Mouse (Mus musculus) liver, embryonic 14.5 days (tissue): Measurements from ENCODE around the gene Celf2. TPM values are rescaled to one million over a fixed set of nuclear protein-coding genes. Genes with fewer than 3 reads are reported as not detected.

Experiments used
- ATAC-seq: fragments of 200-750 bp; cut with Nextera tagmentation; 2 replicates; pipeline ENCODE4 v1.8.0; 2017; ENCODE audit warnings: moderate number of reproducible peaks, mild to moderate bottlenecking, moderate library complexity; ENCODE audit not compliant: insufficient read depth
- DNase-seq, 3 experiments: peaks; one replicate each; pipeline ENCODE4 v3.0.0-alpha.2; 2012 to 2013; ENCODE audit warnings: low read depth in 3 of 3, low spot score in 3 of 3
- H3K27ac ChIP-seq: fragments of 300-500 bp; sonication (generic); 2 replicates; pipeline ENCODE4 v1.5.1; 2014; ENCODE audit warnings: moderate library complexity, mild to moderate bottlenecking, control low read depth, inconsistent platforms
- H3K27me3 ChIP-seq: fragments of 300-500 bp; sonication (generic); 2 replicates; pipeline ENCODE4 v1.6.1; 2014; ENCODE audit warnings: mild to moderate bottlenecking, low read length, moderate library complexity; ENCODE audit not compliant: control insufficient read depth, insufficient read depth
- H3K36me3 ChIP-seq: fragments of 300-500 bp; sonication (generic); replicated peaks from 2 replicates; pipeline ENCODE4 v1.6.1; 2014; ENCODE audit warnings: low read depth; ENCODE audit not compliant: control insufficient read depth, insufficient read depth
- H3K4me1 ChIP-seq, 2 experiments: fragments of 200-500 bp in 1 of 2; fragments of 300-500 bp in 1 of 2; sonication (generic) in 1 of 2; replicated peaks; 2 replicates each; pipeline ENCODE4 v1.6.1; 2012 to 2014; ENCODE audit warnings: antibody characterized with exemption in 1 of 2, inconsistent platforms in 1 of 2, low read length in 1 of 2; ENCODE audit not compliant: control insufficient read depth in 2 of 2, insufficient read depth in 2 of 2
- H3K4me2 ChIP-seq: fragments of 300-500 bp; sonication (generic); 2 replicates; pipeline ENCODE4 v1.6.1; 2014; ENCODE audit warnings: low read depth, mild to moderate bottlenecking, control low read depth, moderate library complexity
- H3K4me3 ChIP-seq, 2 experiments: fragments of 200-500 bp in 1 of 2; fragments of 300-500 bp in 1 of 2; sonication (generic) in 1 of 2; 2 replicates each; pipeline ENCODE4 v1.5.1; 2012 to 2014; ENCODE audit warnings: low read depth in 2 of 2, low read length in 2 of 2, mild to moderate bottlenecking in 2 of 2, control low read depth in 1 of 2, inconsistent platforms in 1 of 2, moderate library complexity in 1 of 2; ENCODE audit not compliant: insufficient read depth in 1 of 2
- H3K9ac ChIP-seq: fragments of 300-500 bp; sonication (generic); replicated peaks from 2 replicates; pipeline ENCODE4 v1.6.1; 2014; ENCODE audit warnings: mild to moderate bottlenecking, control low read depth, moderate library complexity
- H3K9me3 ChIP-seq: fragments of 300-500 bp; sonication (generic); 2 replicates; pipeline ENCODE4 v1.6.1; 2016; ENCODE audit warnings: low read length, mixed read lengths; ENCODE audit not compliant: control insufficient read depth
- CTCF ChIP-seq: IDR thresholded peaks from 2 replicates; pipeline ENCODE4 v1.5.1; 2016; ENCODE audit warnings: antibody characterized with exemption, low read depth, control low read depth
- EP300 ChIP-seq: IDR thresholded peaks from 2 replicates; pipeline ENCODE4 v1.6.1; 2016; ENCODE audit warnings: antibody characterized with exemption, low read depth
- WGBS: fragments of 180-500 bp; shearing (Covaris S2); extraction: QIAGEN DNeasy Blood & Tissue Kit; methylation state at CpG from one replicate; pipeline ENCODE4 v1.1.7; 2014; ENCODE audit not compliant: insufficient replicate concordance; 5-methylcytosine and 5-hydroxymethylcytosine counted together
- polyA plus RNA-seq, 2 experiments: library from polyadenylated mRNA; depleted of rRNA in 1 of 2; stranded (reverse) in 1 of 2; unstranded in 1 of 2; fragments of >200 nt; fragmentation: Nextera tagmentation in 1 of 2; extraction: Ambion mirVana in 1 of 2; gene quantifications; 2 replicates each; pipeline versions ENCODE4 v1.2.1 to v1.2.3; 2012 to 2014

The Celf2 gene
- polyA plus RNA-seq, 2 experiments = 3.9 to 7.8 TPM

GRCm38 (mm10) chr2:7395473-7395872, 113.9 kb downstream of the Celf2 start:
- ATAC-seq (no peak), DNase-seq (no peak)
- Histone ChIP-seq H3K27ac (no peak overlapping the region), H3K4me1 (no peaks in the 10 kb centered on the region), H3K4me2 (no peak overlapping the region), H3K9ac (no peak overlapping the region), H3K9me3 (no peaks in the 10 kb centered on the region), H3K4me3 (no peak overlapping the region), H3K36me3 (no peaks in the 10 kb centered on the region), H3K27me3 (no peaks in the 10 kb centered on the region)
- TF ChIP-seq CTCF (no peak), EP300 (no peak)
- 63% methylated on average over 7 of the region's 7 CpGs for WGBS

DNA sequence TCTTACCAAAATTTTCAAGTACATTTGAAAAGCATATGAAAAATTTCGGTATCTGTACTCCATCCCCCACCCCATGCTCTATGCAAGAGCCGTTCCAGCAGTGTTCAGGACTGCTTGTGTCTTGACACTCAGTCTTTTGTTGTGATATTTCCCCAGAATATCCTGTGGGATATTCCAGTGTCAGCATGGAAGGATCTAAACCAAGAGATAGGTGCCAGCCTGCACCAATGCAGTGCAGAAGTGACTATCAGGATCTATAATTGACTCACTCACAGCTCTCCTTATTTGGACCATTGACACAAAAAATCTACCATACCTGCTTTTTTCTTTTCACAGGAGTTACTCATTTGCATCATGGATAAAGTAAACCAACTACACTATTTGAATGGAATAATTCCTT, 116.9 kb downstream of the Celf2 start:
- no peaks in the 10 kb centered on the region for H3K4me1 ChIP-seq
- no peaks in the 10 kb centered on the region for H3K9me3 ChIP-seq
- no peak overlapping the region for H3K4me3 ChIP-seq
- no peak overlapping the region for H3K27ac ChIP-seq
- TF ChIP-seq EP300 = no peak
- H3K36me3 ChIP-seq = no peaks in the 10 kb centered on the region
- H3K4me2 ChIP-seq = no peak overlapping the region
- H3K27me3 ChIP-seq = no peaks in the 10 kb centered on the region
- H3K9ac ChIP-seq = no peak overlapping the region
- DNase-seq (no peak), ATAC-seq (no peak)
- WGBS = 58% methylated on average over 2 of the region's 2 CpGs

DNA sequence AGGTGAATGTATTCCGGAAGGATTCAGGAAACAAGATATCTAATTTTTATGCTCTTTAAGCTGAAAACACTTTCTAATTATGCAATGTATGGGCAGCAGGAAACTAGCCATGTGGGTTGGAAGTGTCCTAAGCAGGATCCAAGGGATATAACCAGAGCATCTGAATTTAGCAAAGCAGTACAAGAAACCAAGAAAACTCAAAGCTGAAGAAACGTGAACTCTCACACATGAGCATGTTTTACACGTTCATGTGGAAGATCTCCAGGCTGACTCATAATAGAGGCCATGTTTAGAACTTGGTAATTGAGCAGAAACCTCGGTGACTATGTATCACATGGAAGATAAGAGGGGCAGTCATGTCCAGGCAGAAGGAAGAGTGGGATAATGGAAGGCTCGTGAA, 120.1 kb downstream of the Celf2 start:
- Histone ChIP-seq H3K36me3 (no peaks in the 10 kb centered on the region), H3K4me1 (no peaks in the 10 kb centered on the region), H3K9me3 (no peaks in the 10 kb centered on the region), H3K4me3 (no peak overlapping the region), H3K4me2 (no peak overlapping the region), H3K27me3 (no peaks in the 10 kb centered on the region), H3K9ac (no peak overlapping the region), H3K27ac (no peak overlapping the region)
- TF ChIP-seq CTCF (no peak), EP300 (no peak)
- ATAC-seq (no peak), DNase-seq (no peak)
- WGBS = 55% methylated on average over 5 of the region's 5 CpGs

GRCm38 (mm10) chr2:7378736-7379135, 130.6 kb downstream of the Celf2 start:
- H3K9me3 ChIP-seq = no peaks in the 10 kb centered on the region
- TF ChIP-seq EP300 (no peak), CTCF (no peak)
- no peak overlapping the region for H3K4me3 ChIP-seq
- H3K4me2 ChIP-seq = no peak overlapping the region
- no peaks in the 10 kb centered on the region for H3K27me3 ChIP-seq
- H3K27ac ChIP-seq = no peak overlapping the region
- no peaks in the 10 kb centered on the region for H3K4me1 ChIP-seq
- DNase-seq = no peak
- no peak overlapping the region for H3K9ac ChIP-seq
- no peaks in the 10 kb centered on the region for H3K36me3 ChIP-seq
- ATAC-seq = no peak
- 20% methylated on average over 1 of the region's 1 CpGs for WGBS

DNA sequence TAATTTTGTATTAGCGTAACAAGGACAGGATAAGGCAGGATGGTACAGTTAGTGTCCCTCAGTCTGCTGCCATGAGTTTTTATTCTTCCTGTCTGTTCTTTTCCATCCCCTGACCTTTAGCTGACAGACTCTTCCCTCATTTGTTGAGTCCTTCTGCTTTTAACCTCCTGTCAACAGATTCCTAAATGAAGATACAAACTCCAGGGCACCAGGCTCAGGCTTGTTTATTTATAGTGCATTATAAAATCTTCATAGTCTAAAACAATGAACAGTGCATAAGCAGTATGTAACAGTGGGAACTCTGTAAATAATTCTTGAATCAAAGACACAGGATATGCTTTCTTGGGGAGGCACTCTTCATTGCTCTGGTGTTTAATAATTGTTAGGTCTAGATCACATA, 131.5 kb downstream of the Celf2 start:
- no peak for DNase-seq
- Histone ChIP-seq H3K9ac (no peak overlapping the region), H3K27ac (no peak overlapping the region), H3K27me3 (no peaks in the 10 kb centered on the region), H3K9me3 (no peaks in the 10 kb centered on the region), H3K36me3 (no peaks in the 10 kb centered on the region), H3K4me1 (no peaks in the 10 kb centered on the region), H3K4me2 (no peak overlapping the region), H3K4me3 (no peak overlapping the region)
- no peak for ATAC-seq
- WGBS = 65% methylated on average over 1 of the region's 1 CpGs
- TF ChIP-seq CTCF = no peak
- TF ChIP-seq EP300 = no peak
